Comparison of ENCODE assay signal across 9 mouse cellular contexts in the genomic region with DNA sequence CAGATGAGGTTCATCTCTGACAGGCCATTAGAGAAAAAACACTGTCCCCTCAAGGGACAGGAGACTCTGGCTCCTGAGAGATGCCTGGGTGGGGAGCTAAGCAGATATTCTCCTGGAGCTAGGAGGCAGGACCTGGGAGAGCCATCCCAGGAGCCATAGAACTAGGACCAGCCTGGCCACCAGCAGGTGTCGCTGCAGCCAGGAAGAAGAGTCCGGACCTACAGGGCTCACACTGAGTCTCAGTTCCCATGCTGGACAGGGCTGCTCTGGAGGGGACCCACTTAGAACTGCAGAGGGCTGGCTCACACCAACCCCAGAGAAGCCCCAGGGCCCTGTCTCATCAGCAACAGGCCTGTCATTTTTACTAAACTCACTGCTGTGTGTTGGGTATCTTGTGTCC.
DNase-seq lines count a peak whose midpoint lies in the region; ATAC-seq and TF ChIP-seq lines count a peak whose summit lies in the region.
"Had no signal": no experiment of that assay in that cellular context is flagged by ENCODE, and none has a peak within 500 bp of the region (broad histone marks: within the 10 kb centered on the region; RNA-seq: fewer than 3 reads in every experiment).

No protein-coding gene starts in this region.

- peak overlapping the region; percentile 56 for H3K27ac ChIP-seq in forebrain, embryonic 15.5 days (replicated peaks)
- peak overlapping the region; percentile 71 for H3K27ac ChIP-seq in lung, embryonic 14.5 days (ENCODE audit: low read depth)

- DNase-seq in CD8-positive naive resting alpha-beta T cell, adult 2 months (ENCODE audit: low read depth in 2 of 2, low spot score in 2 of 2): peak; percentile 61 to 65
- DNase-seq in c-Kit-positive CD71-negative TER-119-negative erythroid progenitor cells, embryonic 14.5 days (ENCODE audit: low read depth): peak; percentile 40
- peak; percentile 48 for DNase-seq in heart, postnatal 25 days (ENCODE audit: low spot score)
- DNase-seq in kidney, postnatal 4 days: peak; percentile 91 to 92
- DNase-seq in lung, embryonic 14.5 days: peak; percentile 92
- DNase-seq in ovary, adult 18-20 months (ENCODE audit: low spot score): peak; percentile 55
- DNase-seq in thymus, adult 18-20 months: peak; percentile 39 to 48

- intact Hi-C loops in heart, postnatal 25 days (cut with DNase I): loop anchor here (1.0 to 5.0 kb wide), 2 partner anchors 75 to 291 kb away; a partner anchor contains a TSS

- WGBS in forebrain, embryonic 15.5 days: 4% methylated on average over 2 of the region's 2 CpGs
- WGBS in lung, embryonic 14.5 days: 0% methylated on average over 2 of the region's 2 CpGs

- no peak overlapping the region for H3K4me2 ChIP-seq in forebrain, embryonic 15.5 days (replicated peaks)
- H3K4me2 ChIP-seq in lung, embryonic 14.5 days: no peak overlapping the region

- H3K9me3 ChIP-seq in forebrain, embryonic 15.5 days: no peaks in the 10 kb centered on the region
- no peaks in the 10 kb centered on the region for H3K9me3 ChIP-seq in lung, embryonic 14.5 days (ENCODE audit: low read depth, low read length)

- H3K4me3 ChIP-seq in forebrain, embryonic 15.5 days: no peak overlapping the region
- H3K4me3 ChIP-seq in lung, embryonic 14.5 days (ENCODE audit: low read depth, low read length): no peak overlapping the region
- H3K4me3 ChIP-seq: erythroblast, embryonic 14.5 days had no signal

- no peaks in the 10 kb centered on the region for H3K36me3 ChIP-seq in forebrain, embryonic 15.5 days
- no peaks in the 10 kb centered on the region for H3K36me3 ChIP-seq in lung, embryonic 14.5 days (ENCODE audit: insufficient read depth)

- H3K27me3 ChIP-seq in forebrain, embryonic 15.5 days: no peaks in the 10 kb centered on the region
- no peaks in the 10 kb centered on the region for H3K27me3 ChIP-seq in lung, embryonic 14.5 days (ENCODE audit: insufficient read depth, low read length)

- peak; percentile 91 for TF ChIP-seq CTCF in lung, embryonic 14.5 days (IDR thresholded peaks at IDR 0.05; ENCODE audit: low read depth)

- ATAC-seq in forebrain, embryonic 15.5 days (replicated peaks): peak; percentile 72
- ATAC-seq in lung, embryonic 14.5 days (ENCODE audit: insufficient read depth): peak; percentile 83

- no peak overlapping the region for H3K9ac ChIP-seq in forebrain, embryonic 15.5 days (replicated peaks)
- no peak overlapping the region for H3K9ac ChIP-seq in lung, embryonic 14.5 days

- peaks cover 15% of the 10 kb centered on the region for H3K4me1 ChIP-seq in forebrain, embryonic 15.5 days
- H3K4me1 ChIP-seq in lung, embryonic 14.5 days (ENCODE audit: insufficient read depth): peaks cover 16% of the 10 kb centered on the region; the same call in 1 of the 2 replicates

Comparison
In these comparisons a context has a peak if more than half of its experiments do, and no peak if none do; other contexts are left out.
1. DNase-seq: peak in every context shown above with its lines; median percentile 92 in lung, embryonic 14.5 days; 92 in kidney, postnatal 4 days; 63 in CD8-positive naive resting alpha-beta T cell, adult 2 months; 55 in ovary, adult 18-20 months; 48 in heart, postnatal 25 days; 44 in thymus, adult 18-20 months; 40 in c-Kit-positive CD71-negative TER-119-negative erythroid progenitor cells, embryonic 14.5 days.